Comparison of ENCODE assay signal across 17 mouse cellular contexts in genomic region chr2:139041671-139042273, GRCm38 (mm10).
"Had no signal": no experiment of that assay in that cellular context is flagged by ENCODE, and none has a peak within 500 bp of the region (broad histone marks: within the 10 kb centered on the region; RNA-seq: fewer than 3 reads in every experiment).

No protein-coding gene starts in this region.

- ATAC-seq: midbrain, embryonic 15.5 days had no signal

- DNase-seq: kidney, adult 18-20 months; kidney, adult 9 months; kidney, postnatal 10 days; kidney, postnatal 36 days; layer of hippocampus, postnatal 36 days; liver, embryonic 13.5 days; right cerebral cortex, adult 18-20 months; right cerebral cortex, postnatal 25 days; spleen, adult 18-20 months; thymus, postnatal 25 days had no signal

- H3K9ac ChIP-seq: hindbrain, embryonic 15.5 days; liver, embryonic 13.5 days; midbrain, embryonic 12.5 days; midbrain, embryonic 15.5 days; neural tube, embryonic 12.5 days; neural tube, embryonic 15.5 days had no signal

- H3K4me1 ChIP-seq: hindbrain, embryonic 15.5 days; liver, embryonic 13.5 days; midbrain, embryonic 12.5 days; midbrain, embryonic 15.5 days; neural tube, embryonic 12.5 days; neural tube, embryonic 15.5 days had no signal

- H3K27me3 ChIP-seq: hindbrain, embryonic 15.5 days; liver, embryonic 13.5 days; midbrain, embryonic 12.5 days; midbrain, embryonic 15.5 days; neural tube, embryonic 12.5 days; neural tube, embryonic 15.5 days had no signal

- H3K4me3 ChIP-seq: hindbrain, embryonic 15.5 days; left cerebral cortex, adult 2 months; liver, embryonic 13.5 days; midbrain, embryonic 12.5 days; midbrain, embryonic 15.5 days; neural tube, embryonic 12.5 days; neural tube, embryonic 15.5 days had no signal

- H3K27ac ChIP-seq: hindbrain, embryonic 15.5 days; left cerebral cortex, adult 2 months; liver, embryonic 13.5 days; macrophage; midbrain, embryonic 12.5 days; midbrain, embryonic 15.5 days; neural tube, embryonic 12.5 days; neural tube, embryonic 15.5 days had no signal

- H3K36me3 ChIP-seq: hindbrain, embryonic 15.5 days; liver, embryonic 13.5 days; midbrain, embryonic 12.5 days; midbrain, embryonic 15.5 days; neural tube, embryonic 12.5 days; neural tube, embryonic 15.5 days had no signal

- H3K4me2 ChIP-seq: hindbrain, embryonic 15.5 days; liver, embryonic 13.5 days; midbrain, embryonic 12.5 days; midbrain, embryonic 15.5 days; neural tube, embryonic 12.5 days; neural tube, embryonic 15.5 days had no signal

- H3K9me3 ChIP-seq: hindbrain, embryonic 15.5 days; liver, embryonic 13.5 days; midbrain, embryonic 12.5 days; midbrain, embryonic 15.5 days; neural tube, embryonic 12.5 days; neural tube, embryonic 15.5 days had no signal
